Mouse (Mus musculus): ENCODE measurements around the gene Ngf.

Gene Ngf

GRCm38 (mm10) chr3:102507666-102508260, 38.0 kb downstream of the Ngf start:
- DNase-seq (ENCODE audit: low spot score), result no peak

GRCm38 (mm10) chr3:102508455-102508854, 38.7 kb downstream of the Ngf start:
- DNase-seq (ENCODE audit: low spot score), result no peak

- DNase-seq (ENCODE audit: low spot score), result no peak
Measured at GRCm38 (mm10) chr3:102509601-102510000, 39.9 kb downstream of the Ngf start.

- no peak for DNase-seq (ENCODE audit: low spot score)
Measured at GRCm38 (mm10) chr3:102516937-102517336, 47.2 kb downstream of the Ngf start.

- DNase-seq (ENCODE audit: low spot score), result no peak
Measured at GRCm38 (mm10) chr3:102521061-102521460, 51.3 kb downstream of the Ngf start.

GRCm38 (mm10) chr3:102523711-102524110, 54.0 kb downstream of the Ngf start:
- no peak for DNase-seq (ENCODE audit: low spot score)

- DNase-seq (ENCODE audit: low spot score), result no peak
Measured at GRCm38 (mm10) chr3:102524951-102525350, 55.2 kb downstream of the Ngf start.

- DNase-seq (ENCODE audit: low spot score), result no peak
Measured at GRCm38 (mm10) chr3:102525856-102526255, 56.1 kb downstream of the Ngf start.

- peak; percentile 13 for DNase-seq (ENCODE audit: low spot score)
Measured at GRCm38 (mm10) chr3:102526481-102526880, 56.8 kb downstream of the Ngf start.

- DNase-seq (ENCODE audit: low spot score), result no peak
Measured at GRCm38 (mm10) chr3:102534744-102535143, 65.0 kb downstream of the Ngf start.

GRCm38 (mm10) chr3:102543646-102544045, 73.9 kb downstream of the Ngf start:
- DNase-seq (ENCODE audit: low spot score), result no peak

GRCm38 (mm10) chr3:102547536-102547935, 77.8 kb downstream of the Ngf start:
- DNase-seq (ENCODE audit: low spot score), result no peak

- DNase-seq (ENCODE audit: low spot score), result no peak
Measured at GRCm38 (mm10) chr3:102553935-102554670, 84.4 kb downstream of the Ngf start.

- DNase-seq (ENCODE audit: low spot score), result no peak
Measured at GRCm38 (mm10) chr3:102556108-102556507, 86.4 kb downstream of the Ngf start.

- DNase-seq (ENCODE audit: low spot score), result no peak
Measured at GRCm38 (mm10) chr3:102556645-102557044, 86.9 kb downstream of the Ngf start.

Data from testis, postnatal 14 days (tissue).